Mouse (Mus musculus) cerebellum, adult 2 months (tissue): Measurements from ENCODE around the gene Uba2.

Experiments used
- CTCF ChIP-seq: fragments of 200-500 bp; IDR thresholded peaks from 2 replicates; pipeline ENCODE4 v1.5.1; 2011; ENCODE audit warnings: low read depth, mild to moderate bottlenecking, control low read depth, low read length, moderate library complexity, borderline replicate concordance; ENCODE audit not compliant: insufficient read depth
- POLR2A ChIP-seq: fragments of 200-500 bp; IDR thresholded peaks from 2 replicates; pipeline ENCODE4 v1.6.1; 2011; ENCODE audit warnings: low read length, control low read depth, borderline replicate concordance; ENCODE audit not compliant: insufficient read depth

GRCm38 (mm10) chr7:34100002-34100401 lies 69.4 kb downstream of the Uba2 start:
- no peak for TF ChIP-seq CTCF
- no peak for TF ChIP-seq POLR2A
